Mouse (Mus musculus): ENCODE measurements around the gene Runx3. TPM values are rescaled to one million over a fixed set of nuclear protein-coding genes. Genes with fewer than 3 reads are reported as not detected.

Gene Runx3
- polyA plus RNA-seq, 1 experiment: 20.8 TPM

- Histone ChIP-seq H3K4me1 (ENCODE audit: control insufficient read depth, insufficient read depth, low read length) (peaks cover 2% of the 10 kb centered on the region; the same call in 1 of the 2 replicates), H3K27ac (ENCODE audit: control insufficient read depth, insufficient read depth, low read depth, low read length, poor library complexity) (no peak overlapping the region; the same call in 1 of the 2 replicates), H3K4me3 (replicated peaks; ENCODE audit: control insufficient read depth, low read depth, low read length) (no peak overlapping the region)
- TF ChIP-seq POLR2A (IDR thresholded peaks at IDR 0.05; ENCODE audit: borderline replicate concordance, control insufficient read depth, low read depth, low read length) (no peak), CTCF (IDR thresholded peaks at IDR 0.05; ENCODE audit: control insufficient read depth, insufficient read depth, low read length) (no peak)
- 59% methylated on average over 5 of the region's 5 CpGs for WGBS
Observed at GRCm38 (mm10) chr4:135116391-135116790, 4.1 kb upstream of the Runx3 start.

- Histone ChIP-seq H3K27ac (ENCODE audit: control insufficient read depth, insufficient read depth, low read depth, low read length, poor library complexity) (no peak overlapping the region), H3K4me1 (ENCODE audit: control insufficient read depth, insufficient read depth, low read length) (peaks cover 2% of the 10 kb centered on the region; the same call in 1 of the 2 replicates), H3K4me3 (replicated peaks; ENCODE audit: control insufficient read depth, low read depth, low read length) (no peak overlapping the region)
- WGBS: 89% methylated on average over 9 of the region's 9 CpGs
- TF ChIP-seq CTCF (IDR thresholded peaks at IDR 0.05; ENCODE audit: control insufficient read depth, insufficient read depth, low read length) (no peak), POLR2A (IDR thresholded peaks at IDR 0.05; ENCODE audit: borderline replicate concordance, control insufficient read depth, low read depth, low read length) (no peak)
Observed at GRCm38 (mm10) chr4:135117846-135118245, 2.6 kb upstream of the Runx3 start.

GRCm38 (mm10) chr4:135118855-135119474, 1.5 kb upstream of the Runx3 start:
- Histone ChIP-seq H3K4me1 (ENCODE audit: control insufficient read depth, insufficient read depth, low read length) (peaks cover 2% of the 10 kb centered on the region; the same call in 1 of the 2 replicates), H3K4me3 (replicated peaks; ENCODE audit: control insufficient read depth, low read depth, low read length) (no peak overlapping the region), H3K27ac (ENCODE audit: control insufficient read depth, insufficient read depth, low read depth, low read length, poor library complexity) (no peak overlapping the region)
- no peak for TF ChIP-seq POLR2A (IDR thresholded peaks at IDR 0.05; ENCODE audit: borderline replicate concordance, control insufficient read depth, low read depth, low read length)
- TF ChIP-seq CTCF (IDR thresholded peaks at IDR 0.05; ENCODE audit: control insufficient read depth, insufficient read depth, low read length): no peak
- 75% methylated on average over 12 of the region's 12 CpGs for WGBS

DNA sequence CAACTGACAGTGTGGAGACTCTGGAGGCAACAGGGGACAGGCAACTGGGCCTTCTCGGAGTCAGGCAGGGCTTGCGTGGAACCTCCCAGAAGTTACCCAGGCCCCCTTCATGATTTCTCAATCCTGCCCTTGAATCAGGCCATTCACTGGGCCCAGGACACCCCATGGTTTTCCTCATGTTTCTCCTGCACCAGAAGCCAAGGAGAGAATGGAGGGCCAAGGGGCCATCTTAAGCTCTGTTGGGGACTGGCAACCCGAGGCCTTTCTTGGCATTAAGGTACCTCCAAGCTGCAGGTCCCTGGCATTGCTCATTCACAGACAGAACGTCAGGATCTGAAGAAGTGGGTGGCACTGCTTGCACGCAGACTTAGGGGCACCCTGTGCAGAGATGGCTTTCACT, 3.3 kb downstream of the Runx3 start:
- no peak for TF ChIP-seq CTCF (IDR thresholded peaks at IDR 0.05; ENCODE audit: control insufficient read depth, insufficient read depth, low read length)
- no peak for TF ChIP-seq POLR2A (IDR thresholded peaks at IDR 0.05; ENCODE audit: borderline replicate concordance, control insufficient read depth, low read depth, low read length)
- Histone ChIP-seq H3K4me1 (ENCODE audit: control insufficient read depth, insufficient read depth, low read length) (no peaks in the 10 kb centered on the region; the same call in 1 of the 2 replicates), H3K4me3 (replicated peaks; ENCODE audit: control insufficient read depth, low read depth, low read length) (no peak overlapping the region), H3K27ac (ENCODE audit: control insufficient read depth, insufficient read depth, low read depth, low read length, poor library complexity) (no peak overlapping the region)
- 78% methylated on average over 5 of the region's 5 CpGs for WGBS

DNA sequence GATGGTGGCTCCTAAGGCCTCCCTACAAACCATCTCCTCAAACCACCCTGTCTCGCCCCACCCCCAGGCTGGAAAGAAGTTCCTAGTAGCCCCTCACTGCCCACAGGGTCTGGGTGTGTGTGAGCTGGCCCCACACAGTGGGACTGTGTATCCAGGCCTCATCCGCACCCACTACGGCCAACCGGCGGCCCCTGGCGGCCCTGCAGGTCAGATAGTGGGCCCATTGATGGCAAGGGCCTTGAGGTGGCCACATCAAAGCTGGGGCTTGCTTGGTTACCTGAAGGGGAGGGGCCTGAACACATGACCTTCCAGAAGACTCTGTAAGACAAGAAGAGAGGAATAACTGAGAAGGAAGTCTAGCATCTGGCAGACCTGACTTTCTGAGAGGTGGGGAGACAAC, 4.3 kb downstream of the Runx3 start:
- TF ChIP-seq CTCF (IDR thresholded peaks at IDR 0.05; ENCODE audit: control insufficient read depth, insufficient read depth, low read length) (no peak), POLR2A (IDR thresholded peaks at IDR 0.05; ENCODE audit: borderline replicate concordance, control insufficient read depth, low read depth, low read length) (no peak)
- 84% methylated on average over 6 of the region's 6 CpGs for WGBS
- Histone ChIP-seq H3K4me1 (ENCODE audit: control insufficient read depth, insufficient read depth, low read length) (no peaks in the 10 kb centered on the region; the same call in 1 of the 2 replicates), H3K27ac (ENCODE audit: control insufficient read depth, insufficient read depth, low read depth, low read length, poor library complexity) (no peak overlapping the region), H3K4me3 (replicated peaks; ENCODE audit: control insufficient read depth, low read depth, low read length) (no peak overlapping the region)

GRCm38 (mm10) chr4:135125152-135125551, 4.7 kb downstream of the Runx3 start:
- Histone ChIP-seq H3K4me3 (replicated peaks; ENCODE audit: control insufficient read depth, low read depth, low read length) (no peak overlapping the region), H3K4me1 (ENCODE audit: control insufficient read depth, insufficient read depth, low read length) (no peaks in the 10 kb centered on the region; the same call in 1 of the 2 replicates), H3K27ac (ENCODE audit: control insufficient read depth, insufficient read depth, low read depth, low read length, poor library complexity) (no peak overlapping the region)
- no peak for TF ChIP-seq CTCF (IDR thresholded peaks at IDR 0.05; ENCODE audit: control insufficient read depth, insufficient read depth, low read length)
- TF ChIP-seq POLR2A (IDR thresholded peaks at IDR 0.05; ENCODE audit: borderline replicate concordance, control insufficient read depth, low read depth, low read length): no peak
- 45% methylated on average over 3 of the region's 3 CpGs for WGBS

DNA sequence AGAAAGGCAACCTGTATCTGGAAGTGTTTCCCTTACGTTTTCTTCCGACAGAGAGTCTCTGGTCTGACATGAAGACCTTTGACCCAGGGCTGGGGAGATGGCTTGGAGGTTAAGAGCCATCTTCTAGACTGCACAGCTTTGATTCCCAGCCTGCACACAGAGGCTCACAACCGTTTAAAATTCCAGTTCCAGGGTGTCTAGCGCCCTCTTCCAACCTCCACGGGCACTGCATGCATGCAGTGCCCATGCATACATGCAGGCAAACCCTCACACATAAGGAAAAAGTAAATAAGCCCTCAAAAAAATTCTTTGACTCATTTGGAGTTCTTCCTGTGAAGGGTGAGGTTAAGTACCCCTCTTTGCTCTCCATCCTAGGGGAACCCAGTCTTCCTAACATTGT, 5.9 kb downstream of the Runx3 start:
- TF ChIP-seq POLR2A (IDR thresholded peaks at IDR 0.05; ENCODE audit: borderline replicate concordance, control insufficient read depth, low read depth, low read length) (no peak), CTCF (IDR thresholded peaks at IDR 0.05; ENCODE audit: control insufficient read depth, insufficient read depth, low read length) (no peak)
- H3K27ac ChIP-seq (ENCODE audit: control insufficient read depth, insufficient read depth, low read depth, low read length, poor library complexity): no peak overlapping the region
- 82% methylated on average over 5 of the region's 5 CpGs for WGBS
- H3K4me1 ChIP-seq (ENCODE audit: control insufficient read depth, insufficient read depth, low read length): no peaks in the 10 kb centered on the region; the same call in 1 of the 2 replicates
- no peak overlapping the region for H3K4me3 ChIP-seq (replicated peaks; ENCODE audit: control insufficient read depth, low read depth, low read length)

DNA sequence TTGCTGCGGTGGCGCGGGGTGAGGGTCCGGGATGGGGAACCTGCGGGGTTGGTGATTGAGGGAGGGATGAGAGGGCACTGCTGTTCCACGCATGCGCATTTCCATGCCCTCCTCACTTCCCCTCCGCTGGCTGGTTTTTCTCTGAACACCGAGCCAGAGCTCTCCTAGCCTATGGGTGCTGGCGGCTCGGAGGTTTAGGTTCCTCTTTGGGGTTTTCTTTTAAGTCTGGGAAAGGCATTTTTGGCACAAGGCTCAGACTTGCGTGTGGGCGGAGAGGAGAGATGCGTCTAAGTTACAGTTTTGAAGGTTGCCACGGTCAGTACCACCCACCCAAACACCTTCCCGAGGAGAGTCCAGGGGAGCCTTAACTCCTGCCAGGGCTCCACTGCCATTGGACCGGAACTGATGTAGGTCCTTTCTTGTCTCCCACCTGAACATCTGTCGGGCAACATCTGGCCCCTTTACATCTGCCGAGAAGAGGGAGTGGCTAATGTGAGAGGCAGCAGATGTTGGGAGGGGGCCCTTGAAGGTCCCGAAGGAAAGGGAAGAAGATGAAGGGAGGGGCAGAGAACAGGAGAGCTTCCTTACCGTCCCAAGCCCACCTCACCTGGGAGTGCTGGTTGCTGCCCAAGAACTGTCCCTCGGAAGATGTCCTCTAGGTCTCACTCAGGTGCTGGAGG, 8.5 kb downstream of the Runx3 start:
- 6% methylated on average over 22 of the region's 22 CpGs for WGBS
- no peak for TF ChIP-seq POLR2A (IDR thresholded peaks at IDR 0.05; ENCODE audit: borderline replicate concordance, control insufficient read depth, low read depth, low read length)
- no peak for TF ChIP-seq CTCF (IDR thresholded peaks at IDR 0.05; ENCODE audit: control insufficient read depth, insufficient read depth, low read length)
- Histone ChIP-seq H3K27ac (ENCODE audit: control insufficient read depth, insufficient read depth, low read depth, low read length, poor library complexity) (0 out of 2 replicates have a peak overlapping the region, but pooled peaks have one; percentile 28), H3K4me1 (ENCODE audit: control insufficient read depth, insufficient read depth, low read length) (no peaks in the 10 kb centered on the region; the same call in 1 of the 2 replicates), H3K4me3 (replicated peaks; ENCODE audit: control insufficient read depth, low read depth, low read length) (peak overlapping the region; percentile 27)
